Mouse (Mus musculus) spleen, adult 2 months (tissue): Measurements from ENCODE around the gene Ptgis.

Source experiments
- CTCF ChIP-seq: fragments of 200-500 bp; IDR thresholded peaks from 2 replicates; pipeline ENCODE4 v1.5.1; 2011; ENCODE audit warnings: mild to moderate bottlenecking, inconsistent platforms; ENCODE audit not compliant: insufficient read depth, insufficient read length, insufficient replicate concordance; ENCODE audit errors: extremely low read depth
- POLR2A ChIP-seq: fragments of 200-500 bp; IDR thresholded peaks from 2 replicates; pipeline ENCODE4 v1.6.1; 2011; ENCODE audit warnings: low read depth, low read length, inconsistent platforms

DNA sequence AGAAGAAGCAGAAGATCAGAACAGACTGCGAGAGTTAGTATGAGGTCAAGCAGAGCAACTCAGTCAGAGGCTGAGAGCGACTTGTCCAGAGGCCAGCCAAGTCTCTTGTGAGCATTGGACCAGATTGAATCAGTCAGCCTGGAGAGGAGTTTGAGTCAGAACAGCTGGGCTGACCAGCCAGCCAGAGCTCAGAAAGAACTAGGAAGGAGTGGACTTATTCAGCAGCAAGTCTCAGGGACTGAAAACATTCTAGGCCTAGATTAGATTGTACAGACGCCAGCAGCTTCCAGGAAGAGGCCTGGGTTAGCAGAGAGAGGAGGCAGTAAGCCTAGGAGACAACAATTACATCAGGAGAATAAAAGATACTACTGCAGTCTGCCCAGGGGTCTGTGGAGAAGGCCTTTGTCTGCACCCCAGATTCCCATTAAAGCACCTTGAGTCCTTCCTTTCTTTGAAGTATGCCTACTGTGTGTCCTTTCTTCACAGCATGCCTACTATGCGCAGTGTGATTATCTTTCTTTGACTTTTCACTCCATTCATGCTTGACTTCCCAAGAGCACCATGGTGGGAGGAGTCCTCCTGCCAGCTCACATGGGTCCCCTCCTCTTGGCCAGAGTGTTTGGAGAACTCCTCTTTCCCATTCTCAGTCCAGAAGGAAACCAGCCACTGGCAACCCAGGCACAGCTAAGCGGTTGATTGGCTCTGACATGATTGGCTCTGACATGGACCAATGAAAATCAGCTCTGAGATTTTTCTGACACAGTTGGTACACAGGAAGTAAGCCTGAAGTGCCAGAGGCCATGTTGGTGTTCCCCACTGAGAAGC lies 67.1 kb downstream of the Ptgis start:
- no peak for TF ChIP-seq CTCF
- no peak for TF ChIP-seq POLR2A
